Mouse (Mus musculus) megakaryocyte, embryonic 14.5 days (primary cell): ENCODE results near the gene Gm14137.

ENCODE experiments used
- FLI1 ChIP-seq: IDR thresholded peaks from 2 replicates; pipeline ENCODE4 v1.6.1; 2012; ENCODE audit warnings: low read length, inconsistent platforms, mixed read lengths
- GATA1 ChIP-seq: IDR thresholded peaks from 3 replicates; pipeline ENCODE4 v1.6.1; 2012; ENCODE audit warnings: mixed read lengths, low read length, inconsistent platforms, borderline replicate concordance

- TF ChIP-seq FLI1: no peak
- TF ChIP-seq GATA1: no peak
Measured at GRCm38 (mm10) chr2:119136346-119136898, 37.9 kb upstream of the Gm14137 start.
